Mouse (Mus musculus): ENCODE results near the gene Akap8l.

DNA sequence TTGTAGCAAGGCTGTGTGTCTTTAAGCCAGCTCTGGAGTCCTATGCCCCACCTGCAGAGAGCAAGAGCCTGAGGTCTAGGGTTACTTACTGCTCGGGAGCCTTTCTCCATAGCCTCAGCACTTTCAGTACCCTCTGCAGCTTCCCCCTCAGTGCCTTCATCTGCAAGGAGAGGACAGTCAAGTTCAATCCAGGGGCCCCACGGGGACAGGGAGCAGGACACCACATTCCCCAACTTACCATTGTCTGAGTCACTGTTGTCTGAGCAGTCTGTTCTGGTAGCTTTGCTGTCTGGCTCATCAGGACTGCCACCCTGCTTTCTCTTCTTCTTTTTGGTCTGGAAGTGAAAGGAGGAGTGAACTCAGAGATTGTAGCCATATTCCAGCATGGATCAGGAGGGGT, 14.5 kb downstream of the Akap8l start:
- TF ChIP-seq POLR2AphosphoS2 (IDR thresholded peaks at IDR 0.05; ENCODE audit: low read length) (no peak), CTCF (IDR thresholded peaks at IDR 0.05 in 2 of 3, conservative IDR thresholded peaks at IDR 0.05 in 1 of 3; ENCODE audit: control insufficient read depth in 1 of 3, insufficient read depth in 1 of 3, low read depth in 2 of 3, low read length in 3 of 3, poor library complexity in 1 of 3, severe bottlenecking in 1 of 3) (no peak), NELFE (IDR thresholded peaks at IDR 0.05; ENCODE audit: low read depth, low read length) (no peak), E2F4 (IDR thresholded peaks at IDR 0.05; ENCODE audit: borderline replicate concordance, low read depth, low read length) (no peak), MAX (IDR thresholded peaks at IDR 0.05; ENCODE audit: low read length) (no peak), CHD2 (IDR thresholded peaks at IDR 0.05; ENCODE audit: low read length) (no peak), ETS1 (IDR thresholded peaks at IDR 0.05; ENCODE audit: low read depth, low read length) (no peak), MEF2A (IDR thresholded peaks at IDR 0.05; ENCODE audit: extremely low read depth, insufficient replicate concordance, low read depth, low read length, poor library complexity, severe bottlenecking) (no peak), POLR2A (IDR thresholded peaks at IDR 0.05; ENCODE audit: control insufficient read depth in 1 of 2, insufficient read depth in 1 of 2, low read depth in 1 of 2, low read length in 2 of 2, poor library complexity in 1 of 2) (no peak), CHD1 (IDR thresholded peaks at IDR 0.05; ENCODE audit: low read depth, low read length) (no peak), KAT2A (conservative IDR thresholded peaks at IDR 0.05; ENCODE audit: low read depth, low read length) (no peak), TBP (IDR thresholded peaks at IDR 0.05; ENCODE audit: low read depth, low read length) (no peak), HCFC1 (IDR thresholded peaks at IDR 0.05; ENCODE audit: low read depth, low read length) (no peak)
